Mouse (Mus musculus) lung, adult 2 months (tissue): ENCODE results near the gene Gm49661.

Experiments
- CTCF ChIP-seq: fragments of 200-500 bp; IDR thresholded peaks from 2 replicates; pipeline ENCODE4 v1.5.1; 2011; ENCODE audit warnings: mild to moderate bottlenecking, low read length, control low read depth; ENCODE audit not compliant: insufficient read depth
- POLR2A ChIP-seq: fragments of 200-500 bp; IDR thresholded peaks from 2 replicates; pipeline ENCODE4 v1.6.1; 2011; ENCODE audit warnings: low read depth, mild to moderate bottlenecking, control low read depth, low read length, borderline replicate concordance; ENCODE audit errors: extremely low read depth

DNA sequence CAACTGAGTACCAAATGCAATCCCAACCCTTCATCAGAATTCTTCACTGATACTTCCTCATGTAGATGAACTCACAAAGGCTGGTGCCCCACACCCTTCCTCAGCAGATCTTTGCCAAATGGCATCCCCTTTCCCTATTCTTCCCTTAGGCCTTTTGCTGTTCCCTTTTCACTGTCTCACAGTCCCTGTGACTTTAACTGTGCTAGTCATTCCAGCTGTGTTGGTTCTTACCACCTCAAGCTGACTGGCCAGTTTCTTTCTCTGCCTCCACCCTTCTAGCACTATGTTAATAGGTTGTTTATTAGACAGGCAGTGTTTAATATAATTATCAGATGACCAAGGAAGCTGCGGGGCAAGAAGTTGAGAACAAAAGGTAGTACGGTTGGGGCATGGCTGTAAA, 583 bp downstream of the Gm49661 start:
- no peak for TF ChIP-seq CTCF
- no peak for TF ChIP-seq POLR2A
